Mouse (Mus musculus) left cerebral cortex, adult 2 months (tissue): ENCODE measurements at regions not wholly inside any gene's neighbourhood (a gene's known extent, or its start where the extent isn't known, plus 50 kb on each side); places are given as distances from the start of the nearest gene placed in this dataset.

Source experiments
- DNase-seq, 2 experiments: peaks; one replicate each; pipeline ENCODE4 v3.0.0; 2021 to 2022; ENCODE audit warnings: low spot score in 2 of 2, mixed read lengths in 1 of 2; ENCODE audit errors: extremely low spot score in 1 of 2
- H3K27ac ChIP-seq: fragments of 200-600 bp; 2 replicates; pipeline ENCODE4 v1.8.1; 2022
- H3K4me3 ChIP-seq: fragments of 200-600 bp; 2 replicates; pipeline ENCODE4 v1.8.1; 2022
- CTCF ChIP-seq: fragments of 200-600 bp; IDR thresholded peaks from 2 replicates; pipeline ENCODE4 v1.8.1; 2022; ENCODE audit warnings: antibody characterized with exemption, mild to moderate bottlenecking, moderate library complexity
- intact Hi-C: fragments of 180-260 bp; cut with DNase I; formaldehyde crosslinking; loops from one replicate; pipeline ENCODE4 v1.15.1; 2025

DNA sequence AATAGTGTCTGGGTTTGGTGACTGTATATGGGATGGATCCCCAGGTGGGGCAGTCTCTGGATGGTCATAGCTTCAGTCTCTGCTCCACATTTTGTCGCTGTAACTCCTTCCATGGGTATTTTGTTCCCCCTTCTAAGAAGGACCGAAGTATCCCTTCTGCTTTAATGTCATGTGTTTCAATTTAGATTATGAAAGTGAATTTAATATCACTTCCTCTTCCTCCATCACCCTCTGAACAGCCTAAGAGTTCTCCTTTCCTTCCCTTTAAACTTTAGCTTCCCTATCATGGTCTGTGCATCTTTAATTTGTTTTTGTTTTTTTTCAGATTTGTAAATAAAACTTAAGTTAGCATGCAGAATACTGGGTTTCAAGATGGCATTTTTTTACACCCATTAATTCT lies 211.0 kb upstream of the Phyhipl start:
- DNase-seq: no peak
- intact Hi-C loops: no loop called here
- Histone ChIP-seq H3K27ac (no peak overlapping the region), H3K4me3 (no peak overlapping the region)
- no peak for TF ChIP-seq CTCF

DNA sequence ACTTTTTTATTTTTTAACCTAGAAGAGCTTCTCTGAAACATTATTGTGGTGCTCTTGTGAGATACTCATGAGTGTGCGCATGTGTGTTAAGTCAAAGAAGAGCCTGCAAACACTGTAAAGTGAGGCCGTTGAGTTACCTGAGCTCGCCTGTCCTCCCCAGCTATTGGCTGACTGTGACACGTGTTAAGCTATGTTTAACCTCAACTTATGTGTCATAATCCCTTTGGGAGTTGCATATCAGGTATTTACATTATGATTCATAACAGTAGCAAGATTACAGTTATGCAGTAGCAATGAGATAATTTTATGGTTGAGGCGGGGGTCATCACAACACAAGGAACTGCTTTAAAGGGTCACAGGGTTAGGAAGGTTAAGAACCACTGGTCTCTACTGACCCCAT lies 208.9 kb upstream of the Phyhipl start:
- intact Hi-C loops: no loop called here
- Histone ChIP-seq H3K27ac (no peak overlapping the region), H3K4me3 (no peak overlapping the region)
- no peak for DNase-seq
- no peak for TF ChIP-seq CTCF

DNA sequence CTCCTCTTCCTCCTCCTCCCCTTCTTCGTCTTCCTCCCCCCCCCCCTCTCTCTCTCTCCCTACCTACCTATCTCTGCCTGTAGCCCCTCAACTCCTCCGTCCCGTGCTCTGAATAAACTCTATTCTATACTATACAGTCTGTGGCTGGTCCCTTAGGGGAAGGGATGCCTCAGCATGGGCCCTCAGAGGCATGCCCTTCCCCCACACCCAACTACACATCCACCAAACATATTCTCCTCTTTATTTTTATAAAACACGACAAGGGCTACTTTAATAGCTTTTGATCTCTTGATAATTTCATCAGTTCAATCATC lies 206.2 kb upstream of the Phyhipl start:
- no peak for DNase-seq
- intact Hi-C loops: no loop called here
- TF ChIP-seq CTCF: no peak
- no peak overlapping the region for H3K27ac ChIP-seq
- H3K4me3 ChIP-seq: no peak overlapping the region

DNA sequence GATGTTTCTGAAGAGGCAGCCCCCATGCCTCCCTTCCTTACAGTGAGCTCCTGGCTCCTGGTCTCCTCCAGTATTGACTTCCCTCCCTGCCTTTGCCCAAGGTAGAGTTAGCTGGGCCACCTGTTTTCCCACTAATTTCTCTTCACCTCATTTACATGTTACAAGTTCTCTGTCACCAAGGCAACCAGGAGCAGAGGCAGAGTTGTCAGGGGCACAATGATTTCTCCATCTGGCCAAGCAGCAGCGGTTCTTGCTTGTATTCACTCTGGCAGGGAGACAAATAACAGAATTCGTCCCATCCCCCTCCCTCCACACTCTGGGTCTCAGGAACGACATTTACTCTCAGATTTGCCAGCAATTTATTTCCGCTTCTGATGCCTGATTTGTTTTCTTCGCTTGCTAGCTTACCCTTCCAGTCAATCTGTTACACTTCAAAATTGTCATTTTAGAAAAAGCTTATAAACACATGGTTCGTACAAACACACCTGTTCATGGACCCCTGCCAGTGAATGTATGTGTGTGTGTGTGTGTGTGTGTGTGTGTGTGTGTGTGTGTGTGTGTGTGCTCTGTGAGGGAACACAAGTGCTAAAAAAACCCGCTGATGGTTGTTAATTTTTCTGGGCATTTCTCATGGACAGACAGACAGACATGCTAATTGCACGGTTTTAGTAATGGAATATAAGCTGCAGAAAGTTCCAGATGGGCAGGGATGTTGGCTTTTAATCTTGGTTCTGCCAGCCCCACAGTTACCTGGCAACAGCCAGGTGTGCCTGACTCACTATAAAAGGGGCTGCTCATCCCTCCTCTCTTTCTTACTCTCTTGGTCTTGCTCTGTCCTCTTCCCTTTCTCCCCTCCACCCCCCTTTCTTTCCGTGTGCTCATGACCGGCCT lies 205.6 kb upstream of the Phyhipl start:
- no peak overlapping the region; the same call in 1 of the 2 replicates for H3K27ac ChIP-seq
- H3K4me3 ChIP-seq: no peak overlapping the region
- intact Hi-C loops: no loop called here
- TF ChIP-seq CTCF: no peak
- DNase-seq: peak; percentile 18 to 38

DNA sequence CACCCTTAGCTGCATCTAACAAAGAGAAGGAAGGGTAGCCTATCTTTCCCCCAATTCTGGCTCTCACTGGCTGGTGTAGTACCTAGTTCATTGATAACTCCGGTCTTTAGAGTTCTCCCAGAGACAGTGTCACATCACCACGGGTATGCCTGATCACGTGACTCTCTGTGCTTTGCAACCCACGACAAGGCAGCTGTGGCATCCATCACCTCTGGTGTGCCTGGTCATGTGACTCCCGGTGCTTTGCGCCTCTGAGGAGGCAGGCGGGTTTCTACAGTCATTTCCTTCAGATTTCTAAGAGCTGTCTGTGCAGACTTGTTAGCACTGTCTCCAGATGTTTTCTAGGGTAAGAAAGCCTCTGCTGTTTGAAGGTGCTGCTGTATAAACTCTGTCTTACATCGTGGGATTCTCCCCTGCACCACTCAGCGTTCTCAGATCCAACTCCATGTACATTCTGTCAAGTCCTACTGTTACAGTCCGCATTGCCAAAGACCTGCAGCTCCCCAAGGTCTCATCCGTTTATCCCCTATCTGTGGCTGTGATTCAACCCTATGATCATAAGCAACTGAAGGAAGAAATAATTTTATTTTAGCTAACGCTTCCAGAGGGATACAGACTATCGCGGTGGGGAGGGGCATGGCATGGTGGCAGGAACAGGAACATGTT lies 201.5 kb upstream of the Phyhipl start:
- DNase-seq: no peak
- H3K27ac ChIP-seq: no peak overlapping the region
- H3K4me3 ChIP-seq: no peak overlapping the region
- intact Hi-C loops: no loop called here
- no peak for TF ChIP-seq CTCF

DNA sequence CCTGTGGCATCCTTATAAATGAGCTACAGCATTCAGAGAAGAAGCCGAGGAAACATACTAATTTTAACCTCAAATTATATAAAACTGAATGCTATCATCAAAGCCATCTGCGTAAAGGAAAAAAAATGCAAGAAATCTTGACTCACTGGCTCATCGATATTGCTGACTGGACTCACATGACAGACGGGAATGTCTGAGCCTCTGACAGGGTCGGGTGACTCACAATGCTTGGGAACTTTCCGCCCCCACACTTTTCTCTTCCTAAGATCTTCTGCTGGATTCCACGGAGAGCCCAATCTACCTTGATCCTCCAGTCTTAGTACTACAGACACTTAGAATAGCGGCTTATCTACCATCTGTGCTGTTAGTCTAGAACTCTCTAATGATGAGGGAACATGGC lies 200.2 kb upstream of the Phyhipl start:
- H3K4me3 ChIP-seq: no peak overlapping the region
- TF ChIP-seq CTCF: no peak
- H3K27ac ChIP-seq: no peak overlapping the region; the same call in 1 of the 2 replicates
- DNase-seq: peak; percentile 21 to 43
- intact Hi-C loops: no loop called here

DNA sequence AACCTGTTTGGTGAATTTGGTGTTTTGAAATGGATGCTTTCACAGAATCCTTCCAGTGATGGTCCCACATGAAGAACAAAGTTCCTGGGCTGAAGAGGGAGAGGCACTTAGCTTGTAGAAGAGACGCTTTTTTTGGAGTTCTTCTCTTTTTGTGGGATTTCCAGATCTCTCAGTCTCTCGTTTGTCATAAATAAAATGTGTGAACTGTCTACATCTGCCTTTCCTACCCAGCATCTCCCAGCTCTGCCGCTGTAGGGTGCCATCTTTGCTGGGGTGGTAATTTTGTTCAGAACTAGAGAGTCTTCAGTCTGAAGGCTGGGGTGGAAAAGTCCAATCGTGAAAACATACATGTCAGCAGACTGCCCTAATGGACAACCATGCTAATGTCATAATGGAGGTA lies 197.8 kb upstream of the Phyhipl start:
- Histone ChIP-seq H3K4me3 (no peak overlapping the region), H3K27ac (peak overlapping the region; percentile 21; the same call in 1 of the 2 replicates)
- no peak for TF ChIP-seq CTCF
- no peak for DNase-seq
- intact Hi-C loops: no loop called here

DNA sequence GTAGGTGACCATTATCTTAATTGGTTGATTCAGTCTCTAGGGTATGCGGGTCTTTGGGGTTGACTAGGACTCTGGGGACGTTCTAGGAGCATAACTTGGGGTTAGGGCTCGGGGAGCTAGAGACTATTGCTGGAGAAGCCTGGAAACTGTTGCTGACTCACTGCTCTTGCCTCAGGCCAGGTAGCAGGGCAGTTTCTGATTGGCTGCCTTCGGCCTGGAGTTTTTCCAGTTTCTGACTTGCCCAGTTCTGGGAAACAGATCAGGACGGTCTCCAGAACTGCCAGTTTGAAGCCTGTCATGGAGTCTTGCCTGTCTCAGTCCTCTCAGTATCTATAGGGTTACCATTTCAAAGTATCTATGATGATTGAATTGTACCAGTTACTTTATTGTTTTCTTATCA lies 192.4 kb upstream of the Phyhipl start:
- intact Hi-C loops: no loop called here
- no peak for TF ChIP-seq CTCF

DNA sequence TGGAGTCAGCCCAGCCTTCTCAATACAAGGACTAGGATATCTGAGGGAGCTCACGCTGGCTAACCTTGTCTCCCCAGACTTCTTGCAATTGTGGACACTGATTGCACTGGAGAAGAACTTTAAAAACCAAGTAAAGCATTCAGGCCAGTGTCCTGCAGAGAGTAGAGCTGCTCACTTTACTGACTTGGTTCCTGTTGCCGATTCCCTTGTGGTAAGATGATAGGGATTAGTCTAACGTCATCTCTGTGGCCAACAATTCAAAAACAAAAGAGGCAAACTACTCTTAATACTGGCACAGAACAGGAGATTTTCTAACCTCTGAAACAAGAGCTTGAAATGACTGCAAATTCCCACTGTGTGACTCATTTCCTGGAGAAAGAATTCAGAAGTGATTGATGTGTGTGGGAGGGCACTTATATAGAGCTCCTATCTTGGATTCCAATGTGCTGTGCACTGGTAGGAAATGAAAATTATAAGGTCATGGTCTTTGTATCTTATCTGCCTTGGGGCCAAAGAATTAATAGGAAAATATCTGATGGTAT lies 191.6 kb upstream of the Phyhipl start:
- TF ChIP-seq CTCF: no peak
- intact Hi-C loops: no loop called here
- H3K27ac ChIP-seq: no peak overlapping the region
- DNase-seq: peak in 1 of 2 experiments; percentile 6
- H3K4me3 ChIP-seq: no peak overlapping the region

More for the DNA sequence above, 192.4 kb upstream of the Phyhipl start:
- H3K27ac ChIP-seq: no peak overlapping the region
- no peak overlapping the region for H3K4me3 ChIP-seq
- DNase-seq: no peak

DNA sequence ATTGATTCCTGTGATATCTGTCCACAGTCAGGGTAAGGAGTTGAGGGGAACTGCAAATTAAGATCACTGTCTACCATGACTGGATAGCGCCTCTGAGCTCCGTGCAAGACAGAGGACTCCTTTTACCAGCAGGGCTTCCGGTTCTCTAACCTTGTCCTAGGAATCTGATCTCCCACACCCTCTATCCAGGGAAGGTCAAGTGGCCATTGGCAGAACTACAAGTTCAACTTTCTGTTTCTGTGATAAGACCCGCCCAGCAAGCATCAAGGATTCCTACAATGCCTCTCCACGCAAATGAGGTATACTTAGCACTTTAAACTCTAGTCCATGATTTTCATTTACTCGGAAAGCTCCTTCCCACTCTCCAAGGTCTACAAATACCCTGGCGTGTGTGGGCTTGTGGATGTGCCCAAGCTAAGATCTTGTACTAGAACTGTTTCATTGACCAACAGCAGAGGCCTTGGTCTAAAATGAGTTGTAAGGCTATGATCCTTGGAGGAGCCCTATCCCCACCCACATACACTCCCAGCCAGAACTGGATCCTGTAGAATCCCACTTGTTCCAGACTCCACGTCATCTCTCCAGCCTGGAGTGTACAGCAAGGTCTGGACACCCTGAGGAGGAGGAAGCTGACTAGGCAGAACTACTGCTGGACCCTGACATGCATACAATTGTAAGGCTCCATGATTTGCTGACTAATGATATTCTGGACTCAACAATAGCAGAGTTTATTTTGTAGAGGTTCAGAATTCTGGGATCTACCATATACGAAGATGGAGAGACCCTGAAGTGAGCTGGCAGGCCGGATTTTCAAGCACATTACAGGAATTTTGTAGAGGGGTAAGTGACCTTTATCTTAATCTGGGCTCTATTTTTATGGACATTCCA lies 190.8 kb upstream of the Phyhipl start:
- peak in 1 of 2 experiments; percentile 9 for DNase-seq
- intact Hi-C loops: no loop called here
- TF ChIP-seq CTCF: no peak
- H3K27ac ChIP-seq: no peak overlapping the region
- no peak overlapping the region for H3K4me3 ChIP-seq

DNA sequence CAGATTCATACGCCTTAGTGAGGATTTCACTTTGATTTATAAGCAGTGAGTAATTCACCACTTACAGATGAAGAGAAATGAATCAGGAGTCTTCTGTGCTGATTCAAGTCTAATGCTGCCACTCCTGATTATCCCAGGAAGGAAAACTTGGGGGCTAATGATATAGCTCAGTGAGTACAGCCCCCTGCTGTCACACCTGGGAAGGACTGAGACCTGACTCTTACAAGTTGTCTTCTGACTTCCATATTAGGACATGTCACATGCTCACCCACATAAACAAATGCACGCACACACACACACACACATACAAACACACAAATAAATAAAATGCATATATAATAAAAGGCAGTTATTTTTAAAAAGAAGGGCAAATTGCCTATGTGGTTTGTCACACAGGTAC lies 188.1 kb upstream of the Phyhipl start:
- Histone ChIP-seq H3K27ac (no peak overlapping the region), H3K4me3 (no peak overlapping the region)
- intact Hi-C loops: no loop called here
- DNase-seq: peak in 1 of 2 experiments; percentile 5
- TF ChIP-seq CTCF: no peak
